Mouse (Mus musculus) heart, postnatal 0 days (tissue): ENCODE data around the gene Itpk1. TPM values are rescaled to one million over a fixed set of nuclear protein-coding genes. Genes with fewer than 3 reads are reported as not detected.

Experiments
- ATAC-seq: fragments of 200-750 bp; cut with Nextera tagmentation; 2 replicates; pipeline ENCODE4 v1.8.0; 2017; ENCODE audit warnings: low read depth, moderate number of reproducible peaks, moderate library complexity; ENCODE audit not compliant: insufficient read depth
- DNase-seq: peaks from one replicate; pipeline ENCODE4 v3.0.0-alpha.2; 2016; ENCODE audit warnings: low spot score
- H3K27ac ChIP-seq: fragments of 300-500 bp; sonication (generic); 2 replicates; pipeline ENCODE4 v1.5.1; 2014; ENCODE audit warnings: low read depth, mild to moderate bottlenecking
- H3K27me3 ChIP-seq: fragments of 300-500 bp; sonication (generic); 2 replicates; pipeline ENCODE4 v1.6.1; 2014; ENCODE audit warnings: low read length, mixed read lengths; ENCODE audit not compliant: control insufficient read depth, insufficient read depth
- H3K36me3 ChIP-seq: fragments of 300-500 bp; sonication (generic); replicated peaks from 2 replicates; pipeline ENCODE4 v1.6.1; 2014; ENCODE audit warnings: low read length, mixed read lengths; ENCODE audit not compliant: control insufficient read depth, insufficient read depth
- H3K4me1 ChIP-seq: fragments of 300-500 bp; sonication (generic); 2 replicates; pipeline ENCODE4 v1.6.1; 2014; ENCODE audit warnings: antibody characterized with exemption; ENCODE audit not compliant: control insufficient read depth, insufficient read depth
- H3K4me2 ChIP-seq: fragments of 300-500 bp; sonication (generic); 2 replicates; pipeline ENCODE4 v1.6.1; 2014; ENCODE audit warnings: low read depth, mild to moderate bottlenecking, low read length, moderate library complexity
- H3K4me3 ChIP-seq: fragments of 300-500 bp; sonication (generic); 2 replicates; pipeline ENCODE4 v1.5.1; 2014; ENCODE audit warnings: low read depth, low read length
- H3K9ac ChIP-seq: fragments of 300-500 bp; sonication (generic); replicated peaks from 2 replicates; pipeline ENCODE4 v1.6.1; 2014; ENCODE audit warnings: low read depth, low read length, mixed read lengths
- H3K9me3 ChIP-seq: fragments of 300-500 bp; sonication (generic); replicated peaks from 2 replicates; pipeline ENCODE4 v1.6.1; 2016; ENCODE audit warnings: low read length; ENCODE audit not compliant: control insufficient read depth
- CTCF ChIP-seq: IDR thresholded peaks from 2 replicates; pipeline ENCODE4 v1.5.1; 2016; ENCODE audit warnings: antibody characterized with exemption, control low read depth, low read depth
- EP300 ChIP-seq: IDR thresholded peaks from 2 replicates; pipeline ENCODE4 v1.6.1; 2016; ENCODE audit warnings: antibody characterized with exemption, low read depth
- WGBS: fragments of 180-500 bp; shearing (Covaris S2); extraction: QIAGEN DNeasy Blood & Tissue Kit; methylation state at CpG from one replicate; pipeline ENCODE4 v1.1.7; 2014; 5-methylcytosine and 5-hydroxymethylcytosine counted together
- polyA plus RNA-seq: library from polyadenylated mRNA; unstranded; fragments of >200 nt; fragmentation: Nextera tagmentation; extraction: Ambion mirVana; gene quantifications from 2 replicates; pipeline ENCODE4 v1.2.1, GENCODE M21; 2015
- total RNA-seq: library from RNA; depleted of rRNA; stranded (reverse); fragments of >200 nt; gene quantifications from 2 replicates; pipeline ENCODE4 v1.2.3, GENCODE M21; 2014; ENCODE audit warnings: low replicate concordance

The Itpk1 gene
- total and polyA plus RNA-seq, 2 experiments from 2014 or later: 2.6 to 9.4 TPM

- H3K4me1 ChIP-seq: no peaks in the 10 kb centered on the region
Measured at GRCm38 (mm10) chr12:102626841-102627240, 77.9 kb downstream of the Itpk1 start.

GRCm38 (mm10) chr12:102625717-102626116 is 79.0 kb downstream of the Itpk1 start:
- no peaks in the 10 kb centered on the region for H3K36me3 ChIP-seq
- TF ChIP-seq CTCF: no peak
- TF ChIP-seq EP300: no peak
- no peaks in the 10 kb centered on the region for H3K4me1 ChIP-seq
- H3K4me2 ChIP-seq: no peak overlapping the region
- ATAC-seq (no peak), DNase-seq (no peak)
- no peak overlapping the region for H3K9ac ChIP-seq
- no peaks in the 10 kb centered on the region for H3K27me3 ChIP-seq
- H3K4me3 ChIP-seq: no peak overlapping the region
- no peak overlapping the region for H3K27ac ChIP-seq
- H3K9me3 ChIP-seq: no peaks in the 10 kb centered on the region
- WGBS: 85% methylated on average over 6 of the region's 6 CpGs

More at GRCm38 (mm10) chr12:102626841-102627240, 77.9 kb downstream of the Itpk1 start:
- no peaks in the 10 kb centered on the region for H3K9me3 ChIP-seq
- H3K9ac ChIP-seq: no peak overlapping the region
- DNase-seq (no peak), ATAC-seq (no peak)
- no peak overlapping the region for H3K4me2 ChIP-seq
- H3K27me3 ChIP-seq: no peaks in the 10 kb centered on the region
- H3K4me3 ChIP-seq: no peak overlapping the region
- no peak overlapping the region for H3K27ac ChIP-seq
- TF ChIP-seq CTCF (no peak), EP300 (no peak)
- WGBS: 76% methylated on average over 7 of the region's 7 CpGs
- no peaks in the 10 kb centered on the region for H3K36me3 ChIP-seq

GRCm38 (mm10) chr12:102625118-102625517 is 79.6 kb downstream of the Itpk1 start:
- WGBS: 83% methylated on average over 5 of the region's 5 CpGs
- Histone ChIP-seq H3K27ac (no peak overlapping the region), H3K4me1 (no peaks in the 10 kb centered on the region)

GRCm38 (mm10) chr12:102623827-102624226 is 80.9 kb downstream of the Itpk1 start:
- no peaks in the 10 kb centered on the region for H3K36me3 ChIP-seq
- H3K9me3 ChIP-seq: no peaks in the 10 kb centered on the region
- H3K27ac ChIP-seq: no peak overlapping the region
- TF ChIP-seq EP300 (no peak), CTCF (no peak)
- 73% methylated on average over 9 of the region's 9 CpGs for WGBS
- no peaks in the 10 kb centered on the region for H3K4me1 ChIP-seq
- DNase-seq: no peak
- ATAC-seq: 0 out of 2 replicates have a peak, but pooled peaks have one; percentile 11
- H3K9ac ChIP-seq: no peak overlapping the region
- H3K27me3 ChIP-seq: no peaks in the 10 kb centered on the region
- no peak overlapping the region for H3K4me3 ChIP-seq
- no peak overlapping the region for H3K4me2 ChIP-seq

More at GRCm38 (mm10) chr12:102625118-102625517, 79.6 kb downstream of the Itpk1 start:
- DNase-seq (no peak), ATAC-seq (no peak)
- no peaks in the 10 kb centered on the region for H3K36me3 ChIP-seq
- H3K27me3 ChIP-seq: no peaks in the 10 kb centered on the region
- H3K9ac ChIP-seq: no peak overlapping the region
- no peak overlapping the region for H3K4me3 ChIP-seq
- TF ChIP-seq CTCF (no peak), EP300 (no peak)
- no peaks in the 10 kb centered on the region for H3K9me3 ChIP-seq
- H3K4me2 ChIP-seq: no peak overlapping the region

- no peak overlapping the region for H3K9ac ChIP-seq
- H3K27me3 ChIP-seq: no peaks in the 10 kb centered on the region
- H3K9me3 ChIP-seq: no peaks in the 10 kb centered on the region
- no peaks in the 10 kb centered on the region for H3K36me3 ChIP-seq
- 0 out of 2 replicates have a peak, but pooled peaks cover under 1% of the 10 kb centered on the region for H3K4me1 ChIP-seq
- H3K4me3 ChIP-seq: no peak overlapping the region
- ATAC-seq: no peak
- TF ChIP-seq CTCF (no peak), EP300 (no peak)
- WGBS: 64% methylated on average over 12 of the region's 12 CpGs
- H3K4me2 ChIP-seq: no peak overlapping the region
- H3K27ac ChIP-seq: no peak overlapping the region
- DNase-seq: no peak
Measured at GRCm38 (mm10) chr12:102622302-102622842, 82.4 kb downstream of the Itpk1 start.

GRCm38 (mm10) chr12:102621811-102622210 is 82.9 kb downstream of the Itpk1 start:
- WGBS: 93% methylated on average over 4 of the region's 4 CpGs
- no peak overlapping the region for H3K9ac ChIP-seq
- H3K4me3 ChIP-seq: no peak overlapping the region
- TF ChIP-seq EP300: no peak
- no peak for TF ChIP-seq CTCF
- no peaks in the 10 kb centered on the region for H3K9me3 ChIP-seq
- 0 out of 2 replicates have a peak, but pooled peaks cover 4% of the 10 kb centered on the region for H3K4me1 ChIP-seq
- no peak overlapping the region for H3K27ac ChIP-seq
- ATAC-seq: no peak
- no peak for DNase-seq
- H3K36me3 ChIP-seq: no peaks in the 10 kb centered on the region
- no peak overlapping the region for H3K4me2 ChIP-seq
- no peaks in the 10 kb centered on the region for H3K27me3 ChIP-seq
